Mouse (Mus musculus): ENCODE results near the gene Wdr20. TPM values are rescaled to one million over a fixed set of nuclear protein-coding genes. Genes with fewer than 3 reads are reported as not detected.

Wdr20 gene
- polyA plus RNA-seq, 1 experiment from 2014 or later, result 25.4 TPM

GRCm38 (mm10) chr12:110806301-110806970 is 68.7 kb downstream of the Wdr20 start:
- 71% methylated on average over 3 of the region's 3 CpGs for WGBS
- Histone ChIP-seq H3K27ac (ENCODE audit: low read depth) (no peak overlapping the region), H3K4me1 (ENCODE audit: insufficient read depth) (no peaks in the 10 kb centered on the region), H3K4me2 (no peak overlapping the region), H3K4me3 (ENCODE audit: low read depth, low read length) (no peak overlapping the region), H3K27me3 (ENCODE audit: insufficient read depth, low read length) (no peaks in the 10 kb centered on the region), H3K36me3 (ENCODE audit: insufficient read depth) (peaks cover 12% of the 10 kb centered on the region; the same call in 1 of the 2 replicates), H3K9me3 (ENCODE audit: low read depth, low read length) (no peaks in the 10 kb centered on the region), H3K9ac (no peak overlapping the region)
- TF ChIP-seq CTCF (IDR thresholded peaks at IDR 0.05; ENCODE audit: low read depth), result no peak
- ATAC-seq (ENCODE audit: insufficient read depth) (no peak), DNase-seq (no peak)

DNA sequence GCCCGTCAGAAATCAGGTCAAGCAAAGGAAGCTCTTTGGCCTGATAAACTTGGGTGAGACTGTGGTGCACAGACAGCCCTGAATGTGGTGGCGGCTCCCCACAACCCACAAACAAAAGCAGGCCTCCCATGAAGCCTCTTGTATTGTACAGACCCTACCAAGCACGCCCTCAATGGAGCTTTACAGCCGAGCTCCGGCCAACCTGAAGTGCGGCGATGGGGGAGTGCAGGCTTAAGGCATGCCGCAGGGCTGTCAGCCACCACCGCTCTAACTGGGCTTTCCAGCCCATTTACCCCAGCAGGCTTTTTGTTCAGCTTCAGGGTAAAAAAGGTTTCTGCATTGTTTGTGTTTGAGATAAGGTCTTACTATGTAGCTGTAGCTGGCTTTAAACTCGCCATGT is 70.7 kb downstream of the Wdr20 start:
- no peak overlapping the region for H3K4me3 ChIP-seq (ENCODE audit: low read depth, low read length)
- no peak overlapping the region for H3K4me2 ChIP-seq
- peak overlapping the region; percentile 42; the same call in 1 of the 2 replicates for H3K27ac ChIP-seq (ENCODE audit: low read depth)
- peaks cover 9% of the 10 kb centered on the region; the same call in 1 of the 2 replicates for H3K36me3 ChIP-seq (ENCODE audit: insufficient read depth)
- H3K4me1 ChIP-seq (ENCODE audit: insufficient read depth), result no peaks in the 10 kb centered on the region
- no peak for DNase-seq
- TF ChIP-seq CTCF (IDR thresholded peaks at IDR 0.05; ENCODE audit: low read depth), result no peak
- no peak overlapping the region for H3K9ac ChIP-seq
- H3K27me3 ChIP-seq (ENCODE audit: insufficient read depth, low read length), result no peaks in the 10 kb centered on the region
- H3K9me3 ChIP-seq (ENCODE audit: low read depth, low read length), result no peaks in the 10 kb centered on the region
- no peak for ATAC-seq (ENCODE audit: insufficient read depth)
- 89% methylated on average over 10 of the region's 10 CpGs for WGBS

DNA sequence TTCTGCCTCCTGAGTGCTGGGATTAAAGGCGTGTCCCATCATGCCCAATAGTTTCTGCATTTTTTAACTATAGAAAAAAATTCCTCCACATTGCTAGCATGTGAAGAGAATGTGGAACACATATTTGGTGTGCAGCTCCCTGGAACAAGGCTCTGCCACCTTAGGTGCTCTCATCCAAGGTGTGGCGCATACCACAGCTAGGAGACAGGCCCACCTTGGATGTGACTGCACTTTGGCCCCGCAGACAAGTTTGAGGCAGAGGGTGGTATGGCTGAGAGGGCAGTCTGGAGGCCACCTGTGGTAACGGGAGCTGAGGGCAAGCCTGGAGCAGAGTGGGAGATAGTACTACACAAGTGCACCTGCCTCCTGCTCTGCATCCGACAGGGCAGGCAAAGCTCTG is 71.1 kb downstream of the Wdr20 start:
- peaks cover 9% of the 10 kb centered on the region; the same call in 1 of the 2 replicates for H3K36me3 ChIP-seq (ENCODE audit: insufficient read depth)
- WGBS, result 80% methylated on average over 5 of the region's 5 CpGs
- H3K9me3 ChIP-seq (ENCODE audit: low read depth, low read length), result no peaks in the 10 kb centered on the region
- no peaks in the 10 kb centered on the region for H3K4me1 ChIP-seq (ENCODE audit: insufficient read depth)
- no peak for TF ChIP-seq CTCF (IDR thresholded peaks at IDR 0.05; ENCODE audit: low read depth)
- DNase-seq, result no peak
- no peak overlapping the region for H3K27ac ChIP-seq (ENCODE audit: low read depth)
- no peak overlapping the region for H3K4me3 ChIP-seq (ENCODE audit: low read depth, low read length)
- no peak overlapping the region for H3K9ac ChIP-seq
- no peaks in the 10 kb centered on the region for H3K27me3 ChIP-seq (ENCODE audit: insufficient read depth, low read length)
- ATAC-seq (ENCODE audit: insufficient read depth), result no peak
- H3K4me2 ChIP-seq, result no peak overlapping the region

DNA sequence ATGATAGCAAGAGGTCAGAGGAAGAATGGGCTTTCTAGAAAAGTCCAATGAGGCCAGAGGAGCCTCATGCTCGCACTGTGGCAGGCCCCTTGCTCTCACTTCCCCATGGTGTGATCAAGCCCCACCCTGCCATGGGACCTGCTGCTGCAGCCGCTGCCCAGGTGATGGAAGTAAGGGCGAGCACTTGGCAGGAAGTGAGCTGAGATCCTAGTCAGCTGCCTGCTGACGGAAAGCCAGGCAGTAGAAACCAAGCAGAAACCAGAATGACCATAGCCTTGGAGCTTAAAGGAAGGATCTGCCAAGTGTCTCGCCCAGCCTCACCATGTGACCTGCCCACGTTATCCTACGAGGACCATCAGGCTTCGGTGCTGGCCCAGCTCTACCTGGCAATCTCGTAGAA is 75.4 kb downstream of the Wdr20 start:
- DNase-seq (no peak), ATAC-seq (ENCODE audit: insufficient read depth) (no peak)
- Histone ChIP-seq H3K4me2 (no peak overlapping the region), H3K27ac (ENCODE audit: low read depth) (no peak overlapping the region), H3K4me1 (ENCODE audit: insufficient read depth) (no peaks in the 10 kb centered on the region), H3K4me3 (ENCODE audit: low read depth, low read length) (no peak overlapping the region), H3K36me3 (ENCODE audit: insufficient read depth) (peaks cover 9% of the 10 kb centered on the region; the same call in 1 of the 2 replicates), H3K9me3 (ENCODE audit: low read depth, low read length) (no peaks in the 10 kb centered on the region), H3K27me3 (ENCODE audit: insufficient read depth, low read length) (no peaks in the 10 kb centered on the region), H3K9ac (no peak overlapping the region)
- TF ChIP-seq CTCF (IDR thresholded peaks at IDR 0.05; ENCODE audit: low read depth), result no peak
- WGBS, result 81% methylated on average over 9 of the region's 9 CpGs

GRCm38 (mm10) chr12:110813624-110814023 is 75.9 kb downstream of the Wdr20 start:
- H3K9ac ChIP-seq, result no peak overlapping the region
- no peaks in the 10 kb centered on the region for H3K27me3 ChIP-seq (ENCODE audit: insufficient read depth, low read length)
- no peaks in the 10 kb centered on the region for H3K9me3 ChIP-seq (ENCODE audit: low read depth, low read length)
- no peak for TF ChIP-seq CTCF (IDR thresholded peaks at IDR 0.05; ENCODE audit: low read depth)
- peaks cover 6% of the 10 kb centered on the region; the same call in 1 of the 2 replicates for H3K36me3 ChIP-seq (ENCODE audit: insufficient read depth)
- H3K4me2 ChIP-seq, result no peak overlapping the region
- DNase-seq, result no peak
- no peak overlapping the region for H3K4me3 ChIP-seq (ENCODE audit: low read depth, low read length)
- WGBS, result 92% methylated on average over 6 of the region's 6 CpGs
- H3K27ac ChIP-seq (ENCODE audit: low read depth), result no peak overlapping the region
- no peak for ATAC-seq (ENCODE audit: insufficient read depth)
- H3K4me1 ChIP-seq (ENCODE audit: insufficient read depth), result no peaks in the 10 kb centered on the region

DNA sequence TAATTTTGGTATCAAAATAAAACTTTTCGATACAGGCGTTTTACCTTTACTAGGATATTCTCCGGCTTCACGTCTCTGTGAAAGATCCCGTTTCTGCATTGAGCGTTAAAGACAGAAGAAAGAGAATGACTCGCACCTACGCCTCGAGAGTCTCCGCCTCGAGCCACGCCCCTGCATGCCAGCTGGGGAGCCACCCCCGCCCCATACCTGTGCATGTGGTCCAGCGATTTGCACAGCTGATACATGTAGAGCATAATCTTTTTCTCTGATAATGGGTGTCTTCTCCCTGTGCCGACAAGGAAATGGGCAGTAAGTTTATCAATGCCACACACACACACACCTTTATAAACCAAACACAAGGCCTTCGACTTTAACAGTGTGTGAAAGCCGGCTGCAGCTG is 77.2 kb downstream of the Wdr20 start:
- 56% methylated on average over 17 of the region's 17 CpGs for WGBS
- no peak overlapping the region for H3K27ac ChIP-seq (ENCODE audit: low read depth)
- no peaks in the 10 kb centered on the region for H3K4me1 ChIP-seq (ENCODE audit: insufficient read depth)
- TF ChIP-seq CTCF (IDR thresholded peaks at IDR 0.05; ENCODE audit: low read depth), result no peak
- H3K9ac ChIP-seq, result no peak overlapping the region
- no peaks in the 10 kb centered on the region for H3K9me3 ChIP-seq (ENCODE audit: low read depth, low read length)
- no peak overlapping the region for H3K4me2 ChIP-seq
- ATAC-seq (ENCODE audit: insufficient read depth) (no peak), DNase-seq (no peak)
- no peaks in the 10 kb centered on the region for H3K27me3 ChIP-seq (ENCODE audit: insufficient read depth, low read length)
- no peak overlapping the region for H3K4me3 ChIP-seq (ENCODE audit: low read depth, low read length)
- no peaks in the 10 kb centered on the region for H3K36me3 ChIP-seq (ENCODE audit: insufficient read depth)

- ATAC-seq (ENCODE audit: insufficient read depth), result no peak
- Histone ChIP-seq H3K27me3 (ENCODE audit: insufficient read depth, low read length) (no peaks in the 10 kb centered on the region), H3K4me2 (no peak overlapping the region), H3K9me3 (ENCODE audit: low read depth, low read length) (no peaks in the 10 kb centered on the region), H3K27ac (ENCODE audit: low read depth) (no peak overlapping the region), H3K4me3 (ENCODE audit: low read depth, low read length) (no peak overlapping the region), H3K36me3 (ENCODE audit: insufficient read depth) (no peaks in the 10 kb centered on the region), H3K4me1 (ENCODE audit: insufficient read depth) (no peaks in the 10 kb centered on the region), H3K9ac (no peak overlapping the region)
- no peak for DNase-seq
- no peak for TF ChIP-seq CTCF (IDR thresholded peaks at IDR 0.05; ENCODE audit: low read depth)
- WGBS, result 76% methylated on average over 2 of the region's 2 CpGs
These were observed 79.1 kb downstream of the Wdr20 start for GRCm38 (mm10) chr12:110816833-110817232.
